Mouse (Mus musculus): ENCODE data around the gene Scyl1. TPM values are rescaled to one million over a fixed set of nuclear protein-coding genes. Genes with fewer than 3 reads are reported as not detected.

Scyl1 gene
- polyA plus RNA-seq, 1 experiment from 2014 or later, result 83.6 TPM

GRCm38 (mm10) chr19:5802011-5802786, 31.0 kb upstream of the Scyl1 start:
- Histone ChIP-seq H3K4me3 (peak overlapping the region; percentile 86), H3K36me3 (peaks cover 18% of the 10 kb centered on the region), H3K27me3 (no peaks in the 10 kb centered on the region), H3K9me3 (no peaks in the 10 kb centered on the region), H3K9ac (peak overlapping the region; percentile 99), H3K27ac (peak overlapping the region; percentile 99), H3K4me2 (peak overlapping the region; percentile 85), H3K4me1 (peaks cover 33% of the 10 kb centered on the region)
- WGBS, result under 1% methylated on average over 25 of the region's 25 CpGs
- 0 out of 2 replicates have a peak, but pooled peaks have one; percentile 36 for ATAC-seq (ENCODE audit: borderline replicate concordance, extremely low read depth, low FRiP score, low TSS enrichment)

- WGBS, result 0% methylated on average over 3 of the region's 3 CpGs
- Histone ChIP-seq H3K9ac (peak overlapping the region; percentile 99), H3K27ac (peak overlapping the region; percentile 99), H3K4me3 (peak overlapping the region; percentile 86), H3K4me1 (peaks cover 34% of the 10 kb centered on the region), H3K27me3 (no peaks in the 10 kb centered on the region), H3K4me2 (peak overlapping the region; percentile 67), H3K9me3 (no peaks in the 10 kb centered on the region), H3K36me3 (peaks cover 25% of the 10 kb centered on the region)
- ATAC-seq (ENCODE audit: borderline replicate concordance, extremely low read depth, low FRiP score, low TSS enrichment), result no peak
Observed at GRCm38 (mm10) chr19:5801432-5801964, 30.3 kb upstream of the Scyl1 start.

GRCm38 (mm10) chr19:5800632-5801431, 29.6 kb upstream of the Scyl1 start:
- Histone ChIP-seq H3K4me2 (peak overlapping the region; percentile 67), H3K4me3 (peak overlapping the region; percentile 86), H3K27ac (peak overlapping the region; percentile 99), H3K9ac (peak overlapping the region; percentile 99), H3K36me3 (peaks cover 32% of the 10 kb centered on the region), H3K27me3 (no peaks in the 10 kb centered on the region), H3K4me1 (peaks cover 32% of the 10 kb centered on the region), H3K9me3 (no peaks in the 10 kb centered on the region)
- ATAC-seq (ENCODE audit: borderline replicate concordance, extremely low read depth, low FRiP score, low TSS enrichment), result no peak
- WGBS, result 0% methylated on average over 19 of the region's 19 CpGs

GRCm38 (mm10) chr19:5800350-5800631, 29.1 kb upstream of the Scyl1 start:
- peak overlapping the region; percentile 99 for H3K27ac ChIP-seq
- H3K4me1 ChIP-seq, result peaks cover 34% of the 10 kb centered on the region
- H3K36me3 ChIP-seq, result peaks cover 37% of the 10 kb centered on the region
- peak overlapping the region; percentile 99 for H3K9ac ChIP-seq
- H3K4me2 ChIP-seq, result peak overlapping the region; percentile 67
- ATAC-seq (ENCODE audit: borderline replicate concordance, extremely low read depth, low FRiP score, low TSS enrichment), result no peak
- H3K9me3 ChIP-seq, result no peaks in the 10 kb centered on the region
- H3K4me3 ChIP-seq, result peak overlapping the region; percentile 86
- WGBS, result 0% methylated on average over 2 of the region's 2 CpGs
- no peaks in the 10 kb centered on the region for H3K27me3 ChIP-seq

GRCm38 (mm10) chr19:5799566-5800349, 28.5 kb upstream of the Scyl1 start:
- no peak for ATAC-seq (ENCODE audit: borderline replicate concordance, extremely low read depth, low FRiP score, low TSS enrichment)
- 0% methylated on average over 10 of the region's 10 CpGs for WGBS

GRCm38 (mm10) chr19:5798700-5799479, 27.7 kb upstream of the Scyl1 start:
- peak overlapping the region; percentile 67 for H3K4me2 ChIP-seq
- peaks cover 44% of the 10 kb centered on the region for H3K36me3 ChIP-seq
- peak overlapping the region; percentile 13 for H3K27ac ChIP-seq
- peaks cover 27% of the 10 kb centered on the region for H3K4me1 ChIP-seq
- no peaks in the 10 kb centered on the region for H3K27me3 ChIP-seq
- H3K9me3 ChIP-seq, result no peaks in the 10 kb centered on the region
- H3K4me3 ChIP-seq, result peak overlapping the region; percentile 86
- ATAC-seq (ENCODE audit: borderline replicate concordance, extremely low read depth, low FRiP score, low TSS enrichment), result no peak
- peak overlapping the region; percentile 71 for H3K9ac ChIP-seq
- WGBS, result 0% methylated on average over 7 of the region's 7 CpGs

More at GRCm38 (mm10) chr19:5799566-5800349, 28.5 kb upstream of the Scyl1 start:
- Histone ChIP-seq H3K9me3 (no peaks in the 10 kb centered on the region), H3K4me2 (peak overlapping the region; percentile 67), H3K27me3 (no peaks in the 10 kb centered on the region), H3K36me3 (peaks cover 43% of the 10 kb centered on the region), H3K4me1 (peaks cover 34% of the 10 kb centered on the region), H3K9ac (peak overlapping the region; percentile 99), H3K4me3 (peak overlapping the region; percentile 86), H3K27ac (peak overlapping the region; percentile 99)

GRCm38 (mm10) chr19:5797381-5798111, 26.3 kb upstream of the Scyl1 start:
- Histone ChIP-seq H3K9ac (peak overlapping the region; percentile 71), H3K36me3 (peaks cover 44% of the 10 kb centered on the region), H3K9me3 (no peaks in the 10 kb centered on the region), H3K27ac (peak overlapping the region; percentile 51), H3K4me2 (peak overlapping the region; percentile 67), H3K27me3 (no peaks in the 10 kb centered on the region), H3K4me1 (peaks cover 25% of the 10 kb centered on the region), H3K4me3 (peak overlapping the region; percentile 86)
- ATAC-seq (ENCODE audit: borderline replicate concordance, extremely low read depth, low FRiP score, low TSS enrichment), result no peak
- 4% methylated on average over 7 of the region's 7 CpGs for WGBS

- no peaks in the 10 kb centered on the region for H3K27me3 ChIP-seq
- WGBS, result 50% methylated on average over 7 of the region's 7 CpGs
- H3K4me3 ChIP-seq, result peak overlapping the region; percentile 86
- peaks cover 44% of the 10 kb centered on the region for H3K36me3 ChIP-seq
- peak overlapping the region; percentile 9; the same call in 1 of the 2 replicates for H3K27ac ChIP-seq
- H3K9ac ChIP-seq, result peak overlapping the region; percentile 71
- peak overlapping the region; percentile 67 for H3K4me2 ChIP-seq
- ATAC-seq (ENCODE audit: borderline replicate concordance, extremely low read depth, low FRiP score, low TSS enrichment), result no peak
- H3K9me3 ChIP-seq, result no peaks in the 10 kb centered on the region
- H3K4me1 ChIP-seq, result peaks cover 25% of the 10 kb centered on the region
Observed at GRCm38 (mm10) chr19:5796573-5797111, 25.4 kb upstream of the Scyl1 start.

GRCm38 (mm10) chr19:5795668-5796572, 24.7 kb upstream of the Scyl1 start:
- Histone ChIP-seq H3K4me1 (peaks cover 25% of the 10 kb centered on the region), H3K4me3 (peak overlapping the region; percentile 86), H3K27ac (peak overlapping the region; percentile 34), H3K9me3 (no peaks in the 10 kb centered on the region), H3K27me3 (no peaks in the 10 kb centered on the region), H3K9ac (peak overlapping the region; percentile 71), H3K4me2 (peak overlapping the region; percentile 67), H3K36me3 (peaks cover 44% of the 10 kb centered on the region)
- ATAC-seq (ENCODE audit: borderline replicate concordance, extremely low read depth, low FRiP score, low TSS enrichment), result no peak
- 49% methylated on average over 11 of the region's 11 CpGs for WGBS
